Mouse (Mus musculus) fibroblast of lung, adult 2 months (primary cell): ENCODE data around the gene Irf7.
"Not testable (repeated sequence)": the region's sequence is repeated elsewhere in the genome, so short reads cannot be mapped to it uniquely, and the experiment has no call there.

Source experiments
- DNase-seq: peaks from one replicate; pipeline ENCODE4 v3.0.0-alpha.2; 2011; ENCODE audit warnings: low read depth

Irf7 gene

GRCm38 (mm10) chr7:141275356-141275755, 9.1 kb upstream of the Irf7 start:
- DNase-seq, result no peak

DNA sequence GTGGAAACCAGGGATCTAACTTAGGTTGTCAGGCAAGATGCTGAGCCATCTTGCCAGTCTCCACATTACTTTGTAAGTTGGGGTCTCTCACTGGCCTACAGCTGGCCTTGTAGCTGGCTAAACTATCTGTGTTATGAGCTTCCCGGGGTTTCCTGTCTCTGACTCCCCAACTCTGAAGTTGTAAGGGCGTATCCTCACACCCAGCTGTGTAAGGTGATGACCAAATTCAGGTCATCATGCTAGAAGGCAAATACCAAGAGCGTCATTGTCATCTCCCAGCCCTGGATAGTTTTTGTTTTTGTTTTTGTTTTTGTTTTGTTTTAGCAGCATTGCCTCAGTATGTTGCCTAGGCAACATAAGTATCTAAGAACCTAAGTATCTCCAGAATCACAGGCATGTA, 4.3 kb upstream of the Irf7 start:
- DNase-seq, result no peak

DNA sequence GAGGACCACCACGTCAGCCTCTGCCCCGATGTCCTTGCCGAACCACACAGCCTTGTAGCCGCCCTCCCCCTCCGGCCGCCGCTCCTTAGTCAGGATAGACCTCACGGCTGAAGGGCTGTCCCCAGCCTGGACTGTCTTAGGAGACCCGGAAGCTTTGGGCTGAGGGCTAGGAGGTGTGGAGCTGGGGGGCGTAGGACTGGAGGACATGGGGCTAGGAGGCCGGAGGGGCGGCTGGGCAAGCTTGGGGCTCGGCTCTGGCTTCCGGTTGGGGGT, 2.9 kb upstream of the Irf7 start:
- no peak for DNase-seq

GRCm38 (mm10) chr7:141268466-141269272, 2.4 kb upstream of the Irf7 start:
- DNase-seq, result no peak

GRCm38 (mm10) chr7:141265411-141265738, 906 bp downstream of the Irf7 start:
- DNase-seq, result no peak

DNA sequence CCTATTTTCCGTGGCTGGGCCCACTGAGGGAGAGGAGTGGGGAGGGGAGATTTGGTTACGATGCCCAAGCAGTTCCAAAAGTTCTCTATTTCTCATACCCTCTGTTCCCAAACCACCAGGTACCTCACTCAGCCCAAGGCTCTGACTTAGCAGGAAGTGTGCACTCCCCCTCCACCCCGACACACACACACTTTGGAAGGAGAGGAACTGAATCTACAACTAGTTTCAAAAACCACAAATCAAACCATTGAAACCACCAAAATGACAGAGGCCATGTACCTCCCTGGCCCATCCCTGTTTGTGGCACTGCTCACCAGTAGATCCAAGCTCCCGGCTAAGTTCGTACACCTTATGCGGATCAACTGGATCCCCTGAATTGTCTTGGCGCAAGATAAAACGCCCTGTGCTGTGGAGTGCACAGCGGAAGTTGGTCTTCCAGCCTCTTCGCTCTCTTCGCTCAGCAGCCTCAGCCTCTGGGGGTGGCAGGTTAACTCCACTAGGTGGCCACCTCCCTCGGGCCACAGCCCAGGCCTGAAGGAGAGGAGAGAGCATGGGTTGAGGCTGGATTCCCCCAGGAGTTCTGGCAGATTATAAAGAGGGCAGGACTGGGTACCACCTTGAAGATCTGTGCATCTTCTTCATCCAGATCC, 1.4 kb downstream of the Irf7 start:
- no peak for DNase-seq

DNA sequence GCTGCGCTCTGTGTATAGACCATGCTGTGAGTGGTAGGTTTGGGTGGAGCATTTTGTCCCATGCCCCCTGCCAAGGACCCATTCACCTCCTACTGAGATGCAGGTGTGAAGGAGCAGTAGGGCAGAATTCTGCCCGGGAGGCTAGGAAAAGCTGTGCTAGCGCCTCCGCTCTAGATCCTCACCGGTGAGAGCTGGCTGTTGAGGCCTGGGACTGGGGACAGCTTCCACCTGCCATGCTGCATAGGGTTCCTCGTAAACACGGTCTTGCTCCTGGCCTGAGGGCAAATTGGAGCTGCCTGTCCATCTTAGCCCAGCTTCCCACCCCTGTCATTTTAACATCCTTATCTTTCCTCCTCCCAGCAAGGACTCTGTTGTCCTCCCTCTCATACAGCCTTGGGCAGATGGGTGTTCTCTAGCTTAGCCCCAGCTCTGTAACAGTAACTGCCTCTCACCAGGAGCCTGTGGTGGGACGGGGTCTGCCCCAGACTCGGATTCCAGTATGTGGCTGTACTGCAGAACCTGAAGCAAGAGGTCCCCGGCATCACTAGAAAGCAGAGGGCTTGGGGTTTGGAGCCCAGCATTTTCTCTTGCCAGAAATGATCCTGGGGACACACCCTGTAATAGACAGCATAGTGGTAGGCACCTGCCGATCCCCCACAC, 2.1 kb downstream of the Irf7 start:
- DNase-seq, result no peak

- no peak for DNase-seq
Measured at GRCm38 (mm10) chr7:141263640-141264039, 2.6 kb downstream of the Irf7 start.

GRCm38 (mm10) chr7:141261480-141261879, 4.8 kb downstream of the Irf7 start:
- DNase-seq, result no peak

DNA sequence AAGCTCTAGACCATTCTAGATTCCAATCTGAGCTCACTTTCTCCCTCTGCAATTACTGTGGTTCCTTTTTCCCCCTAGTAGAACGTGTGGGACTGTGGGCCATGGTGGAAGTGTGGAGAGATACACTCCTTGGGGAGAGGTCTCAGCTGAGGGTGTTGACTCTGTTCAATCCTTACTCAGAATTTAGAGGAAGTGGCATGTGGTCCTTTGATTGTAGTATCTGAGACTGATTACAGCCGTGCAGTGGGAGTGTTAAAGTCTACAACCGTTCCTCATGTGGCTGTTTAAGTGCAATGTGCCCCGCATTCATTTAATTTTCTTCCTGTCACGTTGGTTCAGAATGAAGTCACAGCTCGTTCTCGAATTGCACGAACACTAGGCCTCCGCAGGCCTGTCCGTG, 10.1 kb downstream of the Irf7 start:
- no peak for DNase-seq

GRCm38 (mm10) chr7:141250486-141250885, 15.8 kb downstream of the Irf7 start:
- DNase-seq, result not testable (repeated sequence)

GRCm38 (mm10) chr7:141231551-141231950, 34.7 kb downstream of the Irf7 start:
- no peak for DNase-seq

- DNase-seq, result no peak
Measured at GRCm38 (mm10) chr7:141231111-141231510, 35.2 kb downstream of the Irf7 start.

GRCm38 (mm10) chr7:141230570-141230969, 35.7 kb downstream of the Irf7 start:
- DNase-seq, result no peak

DNA sequence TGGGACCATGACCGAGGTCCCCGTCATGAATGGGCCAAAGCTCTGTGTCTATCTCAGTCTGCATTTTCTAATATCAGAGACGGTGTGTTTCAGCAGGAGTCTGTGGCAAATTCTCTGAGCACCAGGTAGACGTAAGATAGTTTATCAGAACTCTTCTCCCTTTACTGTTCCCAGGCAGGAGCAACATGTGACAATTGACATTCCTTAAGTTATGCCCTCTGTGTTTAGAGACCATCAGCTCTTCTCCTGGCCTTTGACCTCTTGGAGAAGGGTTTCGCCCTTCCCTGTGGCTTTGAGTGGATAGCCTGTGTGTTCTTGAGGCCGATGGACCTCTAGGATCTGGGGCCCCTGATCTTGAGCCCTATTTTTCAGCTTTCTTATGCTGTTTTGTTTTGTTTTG, 36.6 kb downstream of the Irf7 start:
- no peak for DNase-seq

- DNase-seq, result peak; percentile 69
Measured at GRCm38 (mm10) chr7:141228279-141229067, 37.8 kb downstream of the Irf7 start, which contains the start of gene Phrf1. Gene Phrf1 (plus strand): TSS chr7:141228784.

GRCm38 (mm10) chr7:141227796-141228195, 38.5 kb downstream of the Irf7 start:
- no peak for DNase-seq

GRCm38 (mm10) chr7:141226535-141226934, 39.7 kb downstream of the Irf7 start:
- DNase-seq, result no peak

GRCm38 (mm10) chr7:141222696-141223215, 43.5 kb downstream of the Irf7 start:
- DNase-seq, result no peak

- no peak for DNase-seq
Measured at GRCm38 (mm10) chr7:141222126-141222467, 44.2 kb downstream of the Irf7 start.

GRCm38 (mm10) chr7:141221249-141222125, 44.8 kb downstream of the Irf7 start:
- DNase-seq, result peak; percentile 94
